Mouse (Mus musculus) hindbrain, embryonic 12.5 days (tissue): ENCODE measurements around the gene Cdkn1b. TPM values are rescaled to one million over a fixed set of nuclear protein-coding genes. Genes with fewer than 3 reads are reported as not detected.

Source experiments
- ATAC-seq: fragments of 200-750 bp; cut with Nextera tagmentation; 2 replicates; pipeline ENCODE4 v1.8.0; 2017; ENCODE audit warnings: moderate TSS enrichment; ENCODE audit not compliant: low FRiP score
- H3K27ac ChIP-seq: fragments of 300-500 bp; sonication (generic); 2 replicates; pipeline ENCODE4 v1.5.1; 2016; ENCODE audit warnings: mild to moderate bottlenecking
- H3K27me3 ChIP-seq: fragments of 300-500 bp; sonication (generic); 2 replicates; pipeline ENCODE4 v1.6.1; 2016; ENCODE audit warnings: mild to moderate bottlenecking
- H3K36me3 ChIP-seq: fragments of 300-500 bp; sonication (generic); 2 replicates; pipeline ENCODE4 v1.6.1; 2016; ENCODE audit warnings: mild to moderate bottlenecking
- H3K4me1 ChIP-seq: fragments of 300-500 bp; sonication (generic); 2 replicates; pipeline ENCODE4 v1.6.1; 2016
- H3K4me2 ChIP-seq: fragments of 300-500 bp; sonication (generic); replicated peaks from 2 replicates; pipeline ENCODE4 v1.6.1; 2016; ENCODE audit warnings: mild to moderate bottlenecking
- H3K4me3 ChIP-seq: fragments of 300-500 bp; sonication (generic); 2 replicates; pipeline ENCODE4 v1.5.1; 2016; ENCODE audit warnings: mild to moderate bottlenecking
- H3K9ac ChIP-seq: fragments of 300-500 bp; sonication (generic); 2 replicates; pipeline ENCODE4 v1.6.1; 2016; ENCODE audit warnings: mild to moderate bottlenecking, moderate library complexity
- H3K9me3 ChIP-seq: fragments of 300-500 bp; sonication (generic); replicated peaks from 2 replicates; pipeline ENCODE4 v1.6.1; 2016; ENCODE audit warnings: mild to moderate bottlenecking
- WGBS: fragments of 180-500 bp; shearing (Covaris S2); methylation state at CpG from one replicate; pipeline ENCODE4 v1.1.7; 2016; 5-methylcytosine and 5-hydroxymethylcytosine counted together
- polyA plus RNA-seq: library from polyadenylated mRNA; unstranded; fragments of >200 nt; fragmentation: Nextera tagmentation; extraction: Ambion mirVana; gene quantifications from 2 replicates; pipeline ENCODE4 v1.2.1, GENCODE M21; 2016

The Cdkn1b gene
- polyA plus RNA-seq, 1 experiment from 2014 or later: 24.9 TPM

- no peak for ATAC-seq
- 76% methylated on average over 2 of the region's 2 CpGs for WGBS
These were observed 43.7 kb downstream of the Cdkn1b start for GRCm38 (mm10) chr6:134963910-134964309.

GRCm38 (mm10) chr6:134966681-134967080 is 46.5 kb downstream of the Cdkn1b start:
- H3K9ac ChIP-seq: no peak overlapping the region
- H3K4me3 ChIP-seq: no peak overlapping the region
- no peak for ATAC-seq
- no peak overlapping the region for H3K4me2 ChIP-seq
- no peaks in the 10 kb centered on the region for H3K36me3 ChIP-seq
- peaks cover 8% of the 10 kb centered on the region; the same call in 1 of the 2 replicates for H3K4me1 ChIP-seq
- no peak overlapping the region for H3K27ac ChIP-seq
- 88% methylated on average over 5 of the region's 5 CpGs for WGBS
- no peaks in the 10 kb centered on the region for H3K9me3 ChIP-seq
- H3K27me3 ChIP-seq: no peaks in the 10 kb centered on the region

More at GRCm38 (mm10) chr6:134963910-134964309, 43.7 kb downstream of the Cdkn1b start:
- Histone ChIP-seq H3K4me1 (peaks cover 19% of the 10 kb centered on the region), H3K9ac (no peak overlapping the region), H3K4me2 (no peak overlapping the region), H3K27me3 (no peaks in the 10 kb centered on the region), H3K36me3 (no peaks in the 10 kb centered on the region), H3K27ac (no peak overlapping the region), H3K9me3 (no peaks in the 10 kb centered on the region), H3K4me3 (no peak overlapping the region)

- H3K9me3 ChIP-seq: no peaks in the 10 kb centered on the region
- WGBS: 84% methylated on average over 1 of the region's 1 CpGs
- no peak overlapping the region for H3K4me3 ChIP-seq
- no peaks in the 10 kb centered on the region for H3K27me3 ChIP-seq
- no peak overlapping the region for H3K4me2 ChIP-seq
- no peak overlapping the region for H3K27ac ChIP-seq
- H3K36me3 ChIP-seq: no peaks in the 10 kb centered on the region
- H3K9ac ChIP-seq: no peak overlapping the region
- no peaks in the 10 kb centered on the region for H3K4me1 ChIP-seq
- no peak for ATAC-seq
These were observed 48.1 kb downstream of the Cdkn1b start for GRCm38 (mm10) chr6:134968326-134968725.

GRCm38 (mm10) chr6:134969498-134969897 is 49.3 kb downstream of the Cdkn1b start:
- Histone ChIP-seq H3K9ac (no peak overlapping the region), H3K27me3 (no peaks in the 10 kb centered on the region), H3K4me1 (no peaks in the 10 kb centered on the region), H3K36me3 (no peaks in the 10 kb centered on the region), H3K4me3 (no peak overlapping the region), H3K4me2 (no peak overlapping the region), H3K27ac (no peak overlapping the region), H3K9me3 (no peaks in the 10 kb centered on the region)
- ATAC-seq: no peak
- WGBS: 95% methylated on average over 2 of the region's 2 CpGs

- 66% methylated on average over 4 of the region's 4 CpGs for WGBS
- Histone ChIP-seq H3K27me3 (no peaks in the 10 kb centered on the region), H3K4me3 (no peak overlapping the region), H3K9me3 (no peaks in the 10 kb centered on the region), H3K27ac (no peak overlapping the region), H3K36me3 (no peaks in the 10 kb centered on the region), H3K9ac (no peak overlapping the region), H3K4me1 (no peaks in the 10 kb centered on the region; the same call in 1 of the 2 replicates), H3K4me2 (no peak overlapping the region)
- ATAC-seq: no peak
These were observed 51.9 kb downstream of the Cdkn1b start for GRCm38 (mm10) chr6:134972096-134972495.

Other genes with a start within 250 kb of the Cdkn1b start
- gene Dusp16, start 127.8 kb upstream of the Cdkn1b start, polyA plus RNA-seq: 11.0 and 12.9 TPM in 2 replicates
- gene Crebl2, start 90.2 kb upstream of the Cdkn1b start, polyA plus RNA-seq: 2.8 and 3.0 TPM in 2 replicates
- gene Gpr19, start 21.8 kb upstream of the Cdkn1b start, polyA plus RNA-seq: 31.3 and 31.8 TPM in 2 replicates
- 4.5 TPM in 2 replicates for gene Apold1, start 61.3 kb downstream of the Cdkn1b start, polyA plus RNA-seq
- 84.0 and 87.2 TPM in 2 replicates for gene Ddx47, start 91.2 kb downstream of the Cdkn1b start, polyA plus RNA-seq
- 1.6 and 1.7 TPM in 2 replicates for gene Gprc5a, start 145.2 kb downstream of the Cdkn1b start, polyA plus RNA-seq
- not detected in 2 replicates for gene Gprc5d, start 197.9 kb downstream of the Cdkn1b start, polyA plus RNA-seq